Mouse (Mus musculus) cerebellum, postnatal 25 days (tissue): ENCODE measurements around the gene 1700001P01Rik.

Experiments used
- DNase-seq, 2 experiments: peaks; one replicate each; pipeline ENCODE4 v3.0.0; 2021; ENCODE audit warnings: mixed read lengths in 2 of 2

1700001P01Rik gene

DNA sequence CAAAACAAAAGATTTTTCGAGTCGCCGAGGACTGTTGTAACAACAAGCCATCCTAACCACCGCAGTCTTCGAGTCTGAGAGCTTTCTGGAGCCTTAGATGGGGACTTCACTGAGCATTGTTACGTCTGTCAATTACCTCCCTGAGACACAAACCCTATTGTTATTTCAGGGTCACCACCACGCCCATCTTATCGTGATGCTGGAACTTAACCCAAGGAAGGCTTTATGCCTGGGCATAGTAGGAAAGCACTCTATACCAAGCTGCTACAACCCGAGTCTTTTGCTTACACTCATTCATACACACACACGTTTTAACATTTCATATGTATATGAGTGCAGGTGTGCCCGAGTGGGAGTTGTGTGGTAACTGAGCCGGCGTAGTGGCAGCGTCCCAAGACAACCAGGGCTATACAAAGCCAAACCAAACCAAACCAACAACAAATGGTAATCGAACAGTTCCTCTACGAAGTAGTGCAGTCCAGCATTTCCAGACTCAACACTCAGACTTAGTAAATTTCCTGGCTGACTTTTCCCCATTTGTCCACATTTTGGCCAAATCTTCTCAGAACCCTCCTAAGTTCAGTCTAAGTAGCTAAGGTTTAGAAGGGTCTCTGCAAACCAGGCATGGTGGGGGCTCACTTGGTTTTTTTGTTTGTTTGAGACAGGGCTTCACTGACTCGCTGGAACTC is at the start of gene 1700001P01Rik:
TSS of gene 1700001P01Rik (minus strand) at position 111 of the 689 bp plus-strand sequence.
- DNase-seq, result no peak

DNA sequence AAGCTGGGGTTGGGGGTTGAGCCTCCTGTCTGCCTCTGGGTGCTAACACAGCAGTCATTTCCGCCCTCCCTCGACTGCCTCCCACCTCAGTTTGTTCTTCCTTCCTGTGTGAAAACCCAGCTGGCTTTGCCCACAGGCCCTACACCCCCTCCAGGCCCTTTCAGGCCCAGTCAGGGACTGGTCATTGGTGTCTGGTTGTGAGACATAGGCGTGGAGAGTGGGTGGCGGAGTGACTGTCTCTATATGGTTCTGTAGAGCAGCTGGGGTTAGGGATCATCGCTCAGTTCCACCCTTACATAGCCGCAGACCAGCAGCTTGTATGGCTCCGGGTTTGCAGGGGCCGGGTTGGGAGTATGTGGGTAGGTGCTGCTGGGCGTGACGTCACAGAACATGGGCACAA is 49.6 kb upstream of the 1700001P01Rik start:
- DNase-seq, result no peak

DNA sequence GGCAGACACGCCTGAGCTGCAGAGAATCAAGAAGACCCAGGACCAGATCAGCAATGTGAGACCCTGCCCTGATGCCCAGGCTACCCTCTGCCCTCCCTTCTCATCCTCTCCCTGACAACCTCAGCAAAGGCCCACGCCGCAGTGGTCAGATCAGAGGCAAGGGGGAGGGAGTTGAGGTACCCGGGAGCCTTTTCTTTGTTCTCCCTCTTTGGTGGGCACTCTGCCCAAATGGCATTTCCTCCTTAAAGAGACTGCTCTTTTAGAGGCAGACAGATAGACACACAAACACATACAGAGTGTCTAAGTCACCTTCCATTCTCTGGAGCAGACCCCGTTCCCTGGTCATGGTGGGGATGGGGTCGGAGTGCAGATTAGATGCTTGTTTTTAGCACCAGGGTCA is 49.2 kb upstream of the 1700001P01Rik start:
- DNase-seq, result no peak

DNA sequence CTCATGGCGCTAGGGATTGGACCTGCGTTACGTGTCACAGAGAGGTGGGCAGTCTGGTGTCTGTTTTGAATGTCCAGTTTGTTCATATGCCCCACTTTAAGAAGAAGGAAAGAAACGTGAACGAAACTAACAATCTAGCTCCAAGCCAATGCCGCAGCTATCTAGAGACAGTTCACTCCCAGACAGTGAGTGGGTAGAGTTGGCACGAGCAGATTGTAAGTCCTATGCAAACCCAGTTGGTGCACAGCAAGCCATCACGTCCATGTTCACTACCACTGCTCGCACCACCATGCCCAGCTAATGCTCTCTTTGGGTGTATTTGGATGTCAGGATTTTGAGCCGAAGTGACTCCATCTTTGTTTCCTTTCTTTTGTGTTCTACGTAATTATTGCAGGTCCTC is 48.5 kb upstream of the 1700001P01Rik start:
- no peak for DNase-seq

DNA sequence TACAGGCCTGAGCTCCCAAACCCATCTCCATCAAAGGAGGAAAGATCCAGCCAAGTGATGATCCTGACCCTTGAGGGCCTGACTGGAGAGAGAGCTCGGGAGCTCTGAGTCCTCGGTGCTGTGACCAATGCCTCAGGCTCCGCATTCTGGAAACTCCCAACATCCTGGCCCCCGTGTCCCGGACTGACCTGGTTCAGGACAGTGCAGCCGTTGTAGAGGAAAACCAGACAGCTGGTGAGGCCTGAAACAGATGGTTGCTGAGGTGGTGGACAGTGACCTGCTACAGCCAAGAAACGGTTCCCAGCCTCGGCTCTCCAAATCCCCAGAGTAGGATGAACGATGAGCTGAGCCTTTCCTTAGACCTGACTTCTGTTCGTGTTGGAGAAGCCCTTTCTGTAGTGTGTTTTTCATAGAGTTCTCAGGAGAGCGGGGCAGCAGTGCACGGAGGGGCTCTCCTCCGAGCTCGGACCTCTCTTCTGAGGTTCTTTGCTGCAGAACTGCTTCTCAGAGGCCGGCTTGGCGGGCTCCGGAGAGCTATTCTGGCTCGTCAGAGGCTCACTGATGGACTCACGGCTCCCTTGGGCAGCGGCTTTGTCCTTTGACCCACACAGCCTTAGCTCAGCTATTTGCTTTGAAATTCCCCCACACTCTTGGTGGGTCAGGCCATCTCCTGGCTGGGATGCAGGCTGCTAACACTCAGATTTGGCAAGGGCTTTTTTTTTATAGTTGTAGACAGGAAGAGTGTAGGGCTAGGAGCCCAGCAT is 47.3 kb upstream of the 1700001P01Rik start:
- peak; percentile 75 to 79 for DNase-seq

DNA sequence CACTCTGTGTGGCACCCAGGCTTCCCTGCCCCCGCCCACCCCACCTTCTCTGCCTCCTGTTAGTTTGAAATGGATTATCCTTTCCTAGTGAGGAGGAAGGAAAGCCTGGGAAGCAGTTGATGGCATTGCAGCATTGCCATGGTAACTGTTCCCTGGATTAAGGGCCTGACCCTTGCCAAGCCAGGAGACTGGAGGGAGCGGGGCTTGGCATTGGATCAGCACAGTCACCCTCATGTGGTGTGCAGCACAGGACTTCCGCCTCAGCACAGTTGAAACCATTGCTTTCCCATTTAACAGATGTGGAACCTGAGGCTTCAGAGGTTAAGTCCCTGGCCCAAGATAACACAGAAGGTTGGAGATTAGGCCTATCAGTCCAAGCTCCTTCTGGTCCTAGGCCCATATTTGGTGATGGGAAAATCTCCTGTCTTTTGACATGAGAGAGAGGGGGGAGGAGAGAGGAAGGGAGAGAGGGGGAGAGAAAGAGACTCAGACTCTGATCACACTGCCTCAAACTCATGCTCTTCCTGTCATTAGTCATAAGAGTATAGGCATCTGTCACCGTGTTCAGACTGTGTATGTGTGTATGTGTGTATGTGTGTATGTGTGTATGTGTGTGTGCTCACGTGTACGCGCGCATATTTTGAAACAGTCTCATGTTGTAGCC is 45.8 kb upstream of the 1700001P01Rik start:
- DNase-seq, result peak in 1 of 2 experiments; percentile 38

DNA sequence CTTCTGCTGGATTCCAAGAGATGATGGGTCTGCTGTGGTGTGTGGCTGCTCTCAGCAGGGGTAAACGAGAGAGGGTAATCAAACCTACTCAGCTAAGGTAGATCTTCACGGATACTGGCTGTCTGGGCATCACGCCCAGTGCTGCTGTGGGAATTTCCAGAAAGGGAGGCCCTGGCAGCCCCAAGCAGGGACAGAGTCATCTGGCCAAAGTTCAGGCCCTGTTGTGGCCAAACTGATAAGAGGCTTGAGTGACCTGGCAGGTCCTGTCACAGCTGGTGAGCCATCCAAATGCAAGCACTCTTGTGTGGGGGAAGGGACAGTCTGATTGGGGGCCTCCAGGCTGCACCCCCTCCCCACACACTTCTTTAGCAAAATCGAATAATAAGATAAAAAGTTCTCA is 45.1 kb upstream of the 1700001P01Rik start:
- DNase-seq, result peak in 1 of 2 experiments; percentile 72

DNA sequence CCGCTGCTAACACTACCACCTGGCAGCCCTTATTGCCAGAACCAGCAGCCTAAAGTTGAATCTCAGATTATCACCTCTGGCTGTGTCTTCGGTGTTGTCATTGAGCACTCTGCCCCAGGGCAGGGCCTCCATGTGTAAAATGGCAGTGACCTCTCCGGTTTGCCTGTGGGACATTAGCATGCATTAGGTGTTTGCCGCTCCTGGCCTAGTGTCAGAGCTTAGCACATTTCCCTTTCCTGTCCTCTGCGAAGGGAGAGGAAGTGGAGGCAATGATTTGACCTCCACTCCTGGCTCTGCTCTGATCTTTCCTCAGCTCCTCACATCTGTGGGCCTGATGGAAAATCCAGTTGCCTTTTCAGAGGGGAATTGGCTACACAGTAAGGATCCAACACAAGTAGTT is 44.2 kb upstream of the 1700001P01Rik start:
- DNase-seq, result no peak

DNA sequence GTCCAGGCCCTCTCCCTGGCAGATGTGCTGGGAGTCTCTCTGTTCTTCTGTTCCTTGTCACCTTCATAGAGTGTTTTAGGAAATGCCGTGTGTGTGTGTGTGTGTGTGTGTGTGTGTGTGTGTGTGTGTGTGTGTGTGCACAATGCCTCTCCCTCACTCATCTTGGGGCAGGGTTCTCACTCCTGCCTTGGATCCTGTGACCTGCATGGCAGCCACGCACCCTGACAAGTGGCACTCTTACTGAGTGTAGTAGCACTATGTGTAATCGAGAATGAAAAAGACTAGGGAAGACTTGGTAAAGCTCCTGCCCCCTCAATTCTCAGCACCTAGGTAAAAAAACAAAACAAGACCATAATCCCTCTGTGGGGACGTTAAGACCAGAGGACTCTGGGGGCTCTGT is 43.4 kb upstream of the 1700001P01Rik start:
- DNase-seq, result no peak

DNA sequence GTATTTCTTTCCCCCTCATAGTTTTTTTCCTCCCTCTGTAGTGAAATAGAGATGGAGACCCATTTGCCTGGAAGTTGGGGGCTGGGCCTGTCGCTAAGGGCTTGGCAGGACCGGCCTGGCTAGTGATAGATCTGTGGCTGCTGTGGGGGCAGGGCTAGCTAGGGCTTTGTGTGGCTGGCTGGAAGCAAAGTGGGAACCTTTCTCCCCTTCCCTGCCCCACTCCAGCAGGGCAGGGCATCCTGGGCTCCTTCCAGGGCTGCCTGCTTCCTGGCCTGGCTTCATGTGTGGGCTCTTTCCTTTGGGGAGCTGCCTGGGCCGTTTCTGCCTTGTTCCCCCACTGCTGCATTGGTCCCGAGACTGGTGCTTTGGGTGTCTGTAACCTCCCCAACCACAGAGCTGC is 42.9 kb upstream of the 1700001P01Rik start:
- DNase-seq, result peak in 1 of 2 experiments; percentile 58

DNA sequence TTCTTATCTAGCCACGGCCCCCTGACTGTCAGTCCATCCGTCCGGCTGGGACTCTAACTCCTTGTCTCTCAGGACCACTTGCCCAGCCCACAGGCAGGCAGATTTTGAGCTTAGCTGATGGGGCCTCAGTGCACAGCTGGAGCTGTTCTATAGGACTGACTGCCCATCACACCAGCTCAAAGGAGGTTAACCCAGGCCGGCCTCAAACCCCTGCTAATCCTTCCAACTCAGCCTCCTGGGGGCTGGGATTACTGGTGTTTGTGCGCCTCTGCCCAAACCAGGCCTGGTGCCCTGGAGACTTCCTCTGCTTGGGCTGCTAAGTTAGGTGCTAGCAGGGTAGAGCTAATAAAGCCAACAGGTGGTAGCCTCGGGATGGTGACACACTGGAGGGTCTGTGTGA is 42.3 kb upstream of the 1700001P01Rik start:
- DNase-seq, result no peak

DNA sequence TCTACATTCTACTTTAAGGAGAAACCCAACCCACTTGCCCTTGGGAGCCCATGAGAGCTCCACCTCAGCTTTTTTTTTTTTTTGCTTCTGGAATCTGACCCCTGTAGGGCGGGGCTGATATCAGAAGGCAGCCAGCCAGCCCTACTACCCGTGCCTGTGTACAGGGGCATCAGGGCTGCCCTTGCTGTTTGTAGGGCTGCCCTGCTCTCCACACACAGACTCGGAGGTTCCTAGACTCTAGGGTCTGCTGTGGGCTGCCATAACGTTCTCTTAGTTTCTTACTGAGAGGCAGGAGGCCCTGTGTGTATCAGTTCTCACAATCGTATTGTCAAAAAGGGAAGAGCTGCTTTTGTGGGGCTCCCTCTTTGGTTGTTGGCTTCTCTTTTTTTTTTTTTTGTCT is 41.7 kb upstream of the 1700001P01Rik start:
- DNase-seq, result no peak

DNA sequence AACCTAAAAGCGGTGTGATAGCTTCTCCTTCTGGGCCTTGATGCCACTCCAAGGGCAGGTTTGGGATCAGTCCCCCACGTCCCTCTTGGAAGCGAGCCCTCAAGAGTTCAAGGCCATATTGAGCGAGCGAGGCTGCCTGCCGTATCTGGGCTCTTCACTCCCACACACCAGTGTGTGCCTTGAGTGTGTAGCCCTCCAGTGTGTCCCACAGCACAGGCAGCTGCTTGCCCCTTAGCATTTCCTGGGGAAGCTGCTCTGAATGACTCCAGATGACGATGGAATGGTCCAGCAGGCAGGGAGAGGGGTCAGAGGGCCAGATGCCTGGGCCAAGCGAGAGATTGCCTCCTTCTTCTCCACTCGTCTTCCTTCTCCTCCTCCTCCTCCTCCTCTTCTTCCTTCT is 41.2 kb upstream of the 1700001P01Rik start:
- DNase-seq, result no peak

DNA sequence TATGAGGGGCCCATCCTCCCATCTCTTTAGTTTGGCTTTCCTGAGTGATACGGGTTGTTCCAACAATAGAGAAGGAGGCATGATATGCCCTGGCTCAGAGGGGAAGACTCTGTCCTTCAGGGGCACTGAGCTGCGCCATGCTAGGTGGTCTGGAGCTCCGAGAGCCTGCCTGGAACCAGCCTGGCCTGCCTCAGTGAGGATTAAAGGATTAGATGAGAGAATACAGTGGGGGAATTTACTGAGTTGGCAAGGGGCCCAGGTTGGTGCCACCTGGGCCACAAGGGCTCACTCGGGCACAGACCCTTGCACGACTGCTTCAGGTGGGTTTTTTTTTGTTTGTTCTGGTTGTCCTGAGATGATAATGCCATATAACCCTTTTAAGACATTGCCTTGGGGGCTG is 40.5 kb upstream of the 1700001P01Rik start:
- DNase-seq, result peak in 1 of 2 experiments; percentile 50

DNA sequence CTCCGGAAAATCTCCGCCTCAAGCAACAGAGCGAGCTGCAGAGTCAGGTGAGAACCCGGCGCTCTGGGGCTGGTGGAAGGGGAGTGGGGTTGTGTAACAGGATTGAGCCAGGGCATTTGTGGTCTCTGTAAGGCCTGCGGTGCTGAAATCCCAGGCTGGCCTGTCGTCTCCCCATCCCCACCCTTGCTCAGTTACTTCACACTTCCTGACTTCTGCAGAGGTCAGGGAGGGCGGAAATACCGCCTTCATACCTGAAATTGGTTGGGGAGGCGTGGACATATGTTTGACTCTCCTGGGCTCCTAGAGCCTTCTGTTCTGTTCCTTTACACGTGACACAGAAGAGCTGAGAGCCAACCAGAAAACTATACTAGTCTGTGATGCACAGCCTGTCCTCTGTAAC is 40.0 kb upstream of the 1700001P01Rik start:
- DNase-seq, result peak in 1 of 2 experiments; percentile 40

DNA sequence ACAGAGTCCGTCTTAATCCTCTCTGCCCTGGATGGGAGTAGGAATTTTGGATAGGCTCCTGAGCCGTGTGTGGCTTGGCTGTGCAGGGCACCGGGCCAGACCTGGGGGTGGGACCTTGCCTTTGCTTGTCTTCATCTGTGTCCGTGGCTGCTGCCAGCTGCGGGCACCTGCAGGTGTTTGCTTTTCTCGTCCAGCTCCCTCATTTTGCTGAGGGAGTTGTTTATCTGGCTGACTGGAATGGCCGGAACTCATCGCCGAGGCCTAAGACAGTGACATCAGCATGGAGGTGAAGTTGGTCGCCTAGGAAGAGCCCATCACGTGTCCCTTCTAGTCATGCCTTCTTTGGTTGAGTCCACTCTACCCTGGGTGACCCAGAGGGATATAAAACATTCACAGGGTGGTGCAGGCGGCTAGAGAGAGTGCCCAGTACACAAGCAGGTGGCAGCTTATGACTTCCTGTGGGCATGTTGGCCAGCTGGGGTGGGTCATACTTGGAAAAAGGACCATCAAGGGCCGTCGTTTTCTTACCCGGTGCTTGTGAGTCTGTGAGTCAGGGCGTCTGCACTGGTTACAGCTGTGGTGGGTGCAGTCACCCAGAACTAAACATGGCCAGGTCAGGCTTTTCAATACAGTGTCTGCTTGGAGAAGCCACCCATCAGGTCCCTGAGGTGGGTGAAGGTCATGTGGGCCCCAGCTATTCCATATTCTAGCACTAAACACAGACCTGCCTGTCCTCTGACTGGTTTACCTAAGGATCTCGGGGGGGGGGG is 38.2 kb upstream of the 1700001P01Rik start:
- DNase-seq, result peak in 1 of 2 experiments; percentile 46

DNA sequence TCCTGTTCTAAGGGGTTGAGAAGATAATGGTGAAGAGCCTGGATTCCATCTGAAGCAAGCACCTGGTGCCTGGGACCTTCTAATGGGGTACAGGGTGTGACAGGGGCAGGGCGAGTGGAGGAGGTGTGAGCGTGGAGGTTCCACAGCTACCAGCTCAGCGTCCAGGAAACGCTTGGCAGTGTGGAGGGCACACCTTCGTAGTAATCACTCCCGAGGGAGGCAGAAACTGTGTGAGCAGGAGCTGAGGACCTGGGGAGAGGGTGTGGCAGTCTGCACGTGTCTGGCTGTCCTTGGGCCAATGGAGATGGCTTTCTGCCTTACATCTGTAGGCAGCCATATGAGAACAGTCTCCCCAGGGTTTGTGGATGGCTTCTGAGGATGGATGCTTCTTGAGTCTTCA is 37.4 kb upstream of the 1700001P01Rik start:
- DNase-seq, result peak in 1 of 2 experiments; percentile 30

DNA sequence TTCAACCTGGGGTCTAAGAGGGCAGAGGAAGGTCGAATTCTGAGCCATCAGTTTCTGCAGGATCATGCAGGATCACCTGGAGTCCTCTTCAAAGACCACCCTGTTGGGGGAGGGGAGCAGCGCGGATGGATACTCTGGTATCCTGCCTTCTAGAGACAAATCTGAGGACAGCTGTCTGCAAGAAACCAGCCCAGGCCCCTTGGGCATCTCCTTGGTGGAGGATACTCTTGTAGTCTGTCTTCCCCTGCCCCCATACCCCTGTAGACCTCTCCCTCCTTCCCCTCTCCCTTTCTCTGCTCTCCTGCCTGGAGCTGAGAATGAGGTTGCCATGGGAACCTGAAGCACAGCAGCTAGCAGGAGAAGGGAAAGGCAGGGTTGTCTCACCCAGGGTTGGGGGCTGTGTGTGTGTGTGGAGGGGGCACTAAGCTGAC is 36.8 kb upstream of the 1700001P01Rik start:
- no peak for DNase-seq

DNA sequence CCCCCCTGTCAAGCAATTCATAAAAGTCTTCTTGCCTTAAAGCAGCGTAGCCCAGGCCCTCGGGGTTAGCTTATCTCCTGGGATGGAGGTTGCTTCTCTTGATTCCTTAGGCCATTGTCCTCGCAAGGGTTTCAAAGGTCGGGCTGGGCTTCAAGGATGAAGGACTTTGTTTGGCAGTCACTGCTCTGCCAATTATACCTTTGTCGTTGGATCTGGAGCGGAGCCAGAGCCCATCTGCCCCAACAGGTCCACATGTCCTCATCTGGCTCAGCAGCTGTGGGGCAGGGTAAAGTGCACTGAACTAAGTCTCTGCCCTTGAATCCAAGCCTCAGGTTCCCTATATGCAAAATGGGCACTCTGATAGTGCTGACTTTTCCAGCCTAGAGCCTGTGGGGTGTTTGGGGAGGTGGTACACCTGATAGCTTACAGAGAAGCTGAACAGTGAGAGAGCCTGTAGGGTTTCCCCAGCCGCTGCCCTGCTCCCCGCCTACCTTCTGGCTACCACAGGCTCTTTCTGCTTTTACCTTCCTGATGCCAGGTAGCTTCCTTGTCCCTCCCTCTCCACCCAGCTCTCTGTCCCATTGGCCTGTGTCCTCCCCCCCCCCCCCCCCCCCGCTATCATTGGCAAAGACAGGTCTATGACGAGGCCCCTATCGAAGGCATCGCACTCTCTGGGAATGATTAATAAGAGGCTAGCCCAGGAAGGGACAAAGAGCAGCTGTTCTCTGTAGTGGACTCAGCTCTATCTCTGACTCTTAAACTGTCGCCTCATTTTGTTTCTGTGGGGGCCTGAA is 36.0 kb upstream of the 1700001P01Rik start:
- peak in 1 of 2 experiments; percentile 33 for DNase-seq

DNA sequence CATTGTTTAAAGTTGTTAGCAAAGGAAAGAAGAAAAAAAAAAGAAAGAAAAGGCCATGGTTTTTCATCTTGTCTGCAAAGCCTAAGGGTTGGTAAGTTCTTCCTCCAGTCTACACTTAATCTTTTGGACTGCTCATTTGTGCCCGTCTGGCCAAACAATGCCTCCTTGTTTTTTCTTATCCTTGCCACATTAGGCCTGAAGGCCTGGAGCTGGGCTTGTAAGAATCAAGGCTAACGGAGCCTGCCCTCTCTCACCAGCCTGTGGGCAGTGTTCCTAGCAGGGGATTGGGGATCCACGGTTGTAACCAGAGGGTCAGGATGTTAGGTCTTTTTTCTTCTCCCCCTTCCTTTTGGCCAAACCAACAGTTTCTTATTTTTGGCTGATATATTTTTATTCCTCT is 35.3 kb upstream of the 1700001P01Rik start:
- peak in 1 of 2 experiments; percentile 1 for DNase-seq

DNA sequence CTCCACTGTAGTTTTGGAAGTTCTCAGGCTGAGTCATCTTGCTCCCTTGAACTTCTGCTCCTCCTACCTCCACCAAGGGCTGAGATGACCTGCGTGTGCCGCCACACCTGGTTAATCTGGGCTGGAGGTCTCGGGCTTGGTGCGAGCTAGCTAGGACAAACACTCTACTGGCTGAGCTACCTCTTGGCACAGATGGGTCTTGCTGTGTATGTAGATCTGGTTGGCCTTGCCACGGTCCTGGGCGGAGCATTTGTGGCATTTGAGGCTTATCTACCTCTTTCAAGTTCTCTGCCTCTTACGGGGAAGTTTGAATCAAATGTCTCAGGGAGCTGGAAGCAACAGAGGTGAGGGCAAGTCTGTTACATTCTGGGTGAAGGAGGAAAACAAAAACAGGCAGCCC is 34.6 kb upstream of the 1700001P01Rik start:
- DNase-seq, result peak; percentile 46 to 48
